Mouse (Mus musculus) embryonic fibroblast, embryonic 13.5 days (primary cell): Measurements from ENCODE around the gene Akt2.

Experiments used
- CTCF ChIP-seq: IDR thresholded peaks from 2 replicates; pipeline ENCODE4 v1.5.1; 2011; ENCODE audit warnings: mild to moderate bottlenecking, control low read depth, low read length, moderate library complexity, borderline replicate concordance; ENCODE audit not compliant: insufficient read depth
- POLR2A ChIP-seq: IDR thresholded peaks from 2 replicates; pipeline ENCODE4 v1.6.1; 2011; ENCODE audit warnings: low read depth, mild to moderate bottlenecking, control low read depth, low read length, moderate library complexity

DNA sequence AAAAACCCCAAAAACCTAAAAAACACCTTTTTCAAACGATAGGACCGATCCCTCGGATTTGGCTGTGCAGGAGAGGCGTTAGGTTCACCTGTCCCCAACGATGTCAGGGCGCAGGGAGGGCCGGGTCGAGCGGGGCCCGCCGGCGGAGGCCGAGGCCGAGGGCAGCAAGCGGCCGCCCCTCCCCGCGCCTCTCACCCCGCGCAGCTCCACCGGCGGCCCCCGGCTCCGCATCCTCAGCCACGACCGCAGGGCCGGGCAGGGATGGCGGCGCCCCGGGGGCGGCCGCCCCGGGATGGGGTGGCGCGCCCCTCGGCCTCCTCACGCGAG is 82.8 kb downstream of the Akt2 start:
- TF ChIP-seq POLR2A (no peak), CTCF (no peak)
